In genomic region chr11:84412201-84412934, GRCm38 (mm10) we compare ENCODE assay signal across 12 mouse cellular contexts.
DNase-seq lines count a peak whose midpoint lies in the region; ATAC-seq and TF ChIP-seq lines count a peak whose summit lies in the region.
"Had no signal": no experiment of that assay in that cellular context is flagged by ENCODE, and none has a peak within 500 bp of the region (broad histone marks: within the 10 kb centered on the region; RNA-seq: fewer than 3 reads in every experiment).

No protein-coding gene starts in this region.

- no peaks in the 10 kb centered on the region for H3K9me3 ChIP-seq in heart, embryonic 10.5 days
- H3K9me3 ChIP-seq in hindbrain, postnatal 0 days (ENCODE audit: low read length): no peaks in the 10 kb centered on the region
- no peaks in the 10 kb centered on the region for H3K9me3 ChIP-seq in midbrain, embryonic 15.5 days
- H3K9me3 ChIP-seq: kidney, embryonic 15.5 days had no signal

- ATAC-seq in hindbrain, postnatal 0 days: no peak
- ATAC-seq in midbrain, embryonic 15.5 days (replicated peaks): no peak
- ATAC-seq in erythroid progenitor cell, adult 5-6 weeks (replicated peaks; ENCODE audit: low FRiP score, poor library complexity, severe bottlenecking): no peak

- no peaks in the 10 kb centered on the region for H3K36me3 ChIP-seq in heart, embryonic 10.5 days
- no peaks in the 10 kb centered on the region for H3K36me3 ChIP-seq in hindbrain, postnatal 0 days (ENCODE audit: insufficient read depth, low read length)
- no peaks in the 10 kb centered on the region for H3K36me3 ChIP-seq in midbrain, embryonic 15.5 days (replicated peaks)
- H3K36me3 ChIP-seq: kidney, embryonic 15.5 days had no signal

- peaks cover 30% of the 10 kb centered on the region for H3K4me1 ChIP-seq in heart, embryonic 10.5 days
- no peaks in the 10 kb centered on the region for H3K4me1 ChIP-seq in hindbrain, postnatal 0 days (ENCODE audit: insufficient read depth, low read length)
- peaks cover 22% of the 10 kb centered on the region for H3K4me1 ChIP-seq in midbrain, embryonic 15.5 days

- H3K9ac ChIP-seq in hindbrain, postnatal 0 days (replicated peaks; ENCODE audit: low read length): no peak overlapping the region
- H3K9ac ChIP-seq in midbrain, embryonic 15.5 days: no peak overlapping the region
- H3K9ac ChIP-seq: kidney, embryonic 15.5 days had no signal

- no peaks in the 10 kb centered on the region for H3K27me3 ChIP-seq in heart, embryonic 10.5 days (ENCODE audit: insufficient read depth, poor library complexity, severe bottlenecking)
- H3K27me3 ChIP-seq in hindbrain, postnatal 0 days (ENCODE audit: insufficient read depth, low read length): no peaks in the 10 kb centered on the region
- no peaks in the 10 kb centered on the region for H3K27me3 ChIP-seq in midbrain, embryonic 15.5 days (replicated peaks)
- H3K27me3 ChIP-seq: kidney, embryonic 15.5 days had no signal

- H3K4me3 ChIP-seq in heart, embryonic 10.5 days: no peak overlapping the region
- no peak overlapping the region for H3K4me3 ChIP-seq in hindbrain, postnatal 0 days (ENCODE audit: low read length)
- no peak overlapping the region for H3K4me3 ChIP-seq in midbrain, embryonic 15.5 days
- H3K4me3 ChIP-seq: kidney, embryonic 15.5 days had no signal

- 64% methylated on average over 12 of the region's 12 CpGs for WGBS in heart, embryonic 10.5 days
- 60% methylated on average over 12 of the region's 12 CpGs for whole genome bisulfite sequencing in hindbrain, postnatal 0 days
- WGBS in midbrain, embryonic 15.5 days: 41% methylated on average over 12 of the region's 12 CpGs

- H3K27ac ChIP-seq in heart, embryonic 10.5 days: peak overlapping the region; percentile 83
- no peak overlapping the region for H3K27ac ChIP-seq in hindbrain, postnatal 0 days
- peak overlapping the region; percentile 25 for H3K27ac ChIP-seq in midbrain, embryonic 15.5 days
- H3K27ac ChIP-seq: kidney, embryonic 15.5 days had no signal

- no peak overlapping the region for H3K4me2 ChIP-seq in hindbrain, postnatal 0 days (ENCODE audit: low read depth, low read length)
- no peak overlapping the region for H3K4me2 ChIP-seq in midbrain, embryonic 15.5 days
- H3K4me2 ChIP-seq: kidney, embryonic 15.5 days had no signal

- DNase-seq in heart, embryonic 10.5 days (ENCODE audit: low spot score): no peak
- DNase-seq in heart, adult 8-10 months (ENCODE audit: low spot score): no peak
- peak; percentile 51 for DNase-seq in embryo, embryonic 10.5 days (ENCODE audit: low spot score)
- peak; percentile 42 for DNase-seq in hindbrain, postnatal 0 days (ENCODE audit: low spot score)
- no peak for DNase-seq in spleen, postnatal 36 days (ENCODE audit: low spot score in 2 of 2)
- no peak for DNase-seq in adrenal gland, adult (ENCODE audit: inconsistent age in 2 of 2, low spot score in 1 of 2)
- DNase-seq: cerebellum, postnatal 36 days; lung, postnatal 10 days; thymus, postnatal 25 days had no signal

- TF ChIP-seq CTCF in hindbrain, postnatal 0 days (IDR thresholded peaks at IDR 0.05; ENCODE audit: low read depth): no peak

Comparison
In these comparisons a context has a peak if more than half of its experiments do, and no peak if none do; other contexts are left out.
1. DNase-seq: peak in embryo, embryonic 10.5 days (single experiment) and hindbrain, postnatal 0 days (single experiment); none in heart, embryonic 10.5 days (single experiment), heart, adult 8-10 months (single experiment), spleen, postnatal 36 days (0 of 2) and adrenal gland, adult (0 of 2).